Mouse (Mus musculus) Patski (cell line): ENCODE results near the gene Tbp. TPM values are rescaled to one million over a fixed set of nuclear protein-coding genes. Genes with fewer than 3 reads are reported as not detected.

Experiments
- ATAC-seq: fragments of 100-300 bp; one replicate; pipeline ENCODE4 v1.8.0; 2021
- CTCF ChIA-PET: fragments of 350-600 bp; sonication (Branson Sonifier 250); formaldehyde crosslinking; loops from one replicate; lab custom pipeline; 2022; ENCODE audit warnings: inconsistent platforms; lab: Charles Lee
- POLR2A ChIA-PET: fragments of 350-600 bp; sonication (Branson Sonifier 250); formaldehyde crosslinking; loops from one replicate; lab custom pipeline; 2022; ENCODE audit warnings: antibody characterized with exemption, inconsistent platforms; lab: Charles Lee
- DNase-seq: peaks from one replicate; pipeline ENCODE4 v3.0.0-alpha.2; 2011; ENCODE audit warnings: low read depth, low spot score
- H3K27me3 ChIP-seq: fragments of 371-371 bp; one replicate; pipeline ENCODE4 v1.5.1; 2021
- CTCF ChIP-seq: fragments of 100-300 bp; IDR thresholded peaks from one replicate; pipeline ENCODE4 v1.5.1; 2021
- in situ Hi-C: fragments of 300-500 bp; cut with MboI; formaldehyde crosslinking; loops from 3 replicates; pipeline ENCODE4 v1.11.1; 2018; ENCODE audit warnings: low pct_unique_long_range_greater_than_20kb, mixed read lengths
- polyA plus RNA-seq: library from polyadenylated mRNA; unstranded; gene quantifications from one replicate; pipeline ENCODE4 v1.2.3, GENCODE M21; 2021

Tbp gene
- polyA plus RNA-seq = 47.7 TPM

GRCm38 (mm10) chr17:15499656-15500394 is at the start of gene Tbp, which contains the start of gene Psmb1:
Tbp (plus strand) TSS chr17:15499888.
Psmb1 (minus strand) TSS chr17:15499751.
- H3K27me3 ChIP-seq = no peaks in the 10 kb centered on the region
- ChIA-PET POLR2A (interaction anchor here (0.9 kb wide), 1 partner anchor 20 kb away, joined by 4 read pairs; no protein-coding TSS in a partner anchor), CTCF (interaction anchor here (0.9 kb wide), 1 partner anchor 10 kb away, joined by 3 read pairs; no protein-coding TSS in a partner anchor)
- in situ Hi-C loops = no loop called here
- DNase-seq = peak; percentile 82
- no peak for TF ChIP-seq CTCF
- peak; percentile 93 for ATAC-seq

GRCm38 (mm10) chr17:15455203-15455602 is 44.5 kb upstream of the Tbp start:
- POLR2A ChIA-PET = interaction anchor here (0.9 kb wide), 1 partner anchor 67 kb away, joined by 5 read pairs; no protein-coding TSS in a partner anchor
- CTCF ChIA-PET = interaction anchor here (0.9 to 2.1 kb wide), 3 partner anchors 10 to 15 kb away, joined by 4 to 7 read pairs (median 5); no protein-coding TSS in a partner anchor
- in situ Hi-C loops = no loop called here
- no peak for TF ChIP-seq CTCF
- DNase-seq (no peak), ATAC-seq (no peak)
- H3K27me3 ChIP-seq = peaks cover 4% of the 10 kb centered on the region

DNA sequence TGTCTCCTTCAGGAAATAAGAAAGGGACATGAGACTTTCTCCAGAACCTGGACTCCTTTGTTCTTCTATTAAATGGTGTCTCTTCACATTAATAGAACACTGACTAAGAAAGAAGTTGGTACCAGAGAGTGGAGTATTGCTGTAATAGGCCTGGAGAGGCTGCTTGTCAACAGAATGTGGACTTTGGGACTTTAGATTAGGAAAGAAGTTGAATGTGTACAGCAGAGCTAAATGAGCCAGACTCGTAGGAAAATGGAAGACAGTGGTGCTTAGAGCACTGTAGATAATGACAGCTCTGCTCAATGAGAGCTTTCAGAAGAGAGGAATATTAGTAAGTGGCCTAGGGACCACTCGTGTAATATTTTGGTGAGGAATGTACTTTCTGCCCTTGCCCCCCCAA is 43.1 kb upstream of the Tbp start:
- in situ Hi-C loops = no loop called here
- no peak for TF ChIP-seq CTCF
- no peak for ATAC-seq
- no peaks in the 10 kb centered on the region for H3K27me3 ChIP-seq
- POLR2A ChIA-PET = interaction anchor here (0.6 kb wide), 1 partner anchor 27 kb away, joined by 7 read pairs; no protein-coding TSS in a partner anchor
- CTCF ChIA-PET = interaction anchor here (1.3 to 1.5 kb wide), 2 partner anchors 10 to 24 kb away, joined by 4 read pairs; no protein-coding TSS in a partner anchor
- no peak for DNase-seq

- ChIA-PET POLR2A (no interaction called here), CTCF (no interaction called here)
- DNase-seq (no peak), ATAC-seq (no peak)
- in situ Hi-C loops = loop anchor here (5.0 kb wide), 1 partner anchor 37 kb away; no protein-coding TSS in a partner anchor
- TF ChIP-seq CTCF = no peak
- H3K27me3 ChIP-seq = no peaks in the 10 kb centered on the region
These were observed 39.9 kb upstream of the Tbp start for GRCm38 (mm10) chr17:15459761-15460160.

DNA sequence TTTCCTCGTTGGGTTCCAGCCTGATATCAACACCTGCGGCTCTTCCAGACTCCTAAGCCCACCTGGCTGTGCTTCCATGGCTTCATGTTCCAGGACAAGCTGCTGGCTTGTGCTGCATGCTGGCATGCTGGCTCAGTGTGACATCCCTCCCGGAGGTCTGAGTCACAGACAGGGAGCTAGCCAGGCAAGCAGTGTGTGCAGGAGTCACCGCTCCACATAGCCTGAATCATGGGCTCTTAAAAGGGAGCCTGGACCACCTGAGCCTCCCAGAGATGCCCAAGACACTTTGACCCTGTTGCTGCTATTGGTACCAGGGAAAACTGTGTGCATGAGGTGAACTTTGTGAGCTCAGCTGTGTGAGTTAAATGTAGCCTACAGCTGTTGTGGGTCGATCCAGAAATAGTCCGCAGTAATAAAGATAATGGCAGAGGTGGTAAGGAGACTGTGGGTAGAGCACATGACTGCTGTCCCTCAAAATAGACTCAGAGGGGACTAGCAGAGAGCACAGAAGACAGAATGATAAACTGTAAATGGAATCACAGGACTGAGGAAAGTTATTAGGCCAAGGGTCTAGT is 37.7 kb upstream of the Tbp start:
- no peak for TF ChIP-seq CTCF
- DNase-seq = no peak
- CTCF ChIA-PET = no interaction called here
- H3K27me3 ChIP-seq = no peaks in the 10 kb centered on the region
- POLR2A ChIA-PET = no interaction called here
- in situ Hi-C loops = loop anchor here (5.0 kb wide), 1 partner anchor 40 kb away; no protein-coding TSS in a partner anchor
- ATAC-seq = peak; percentile 47

DNA sequence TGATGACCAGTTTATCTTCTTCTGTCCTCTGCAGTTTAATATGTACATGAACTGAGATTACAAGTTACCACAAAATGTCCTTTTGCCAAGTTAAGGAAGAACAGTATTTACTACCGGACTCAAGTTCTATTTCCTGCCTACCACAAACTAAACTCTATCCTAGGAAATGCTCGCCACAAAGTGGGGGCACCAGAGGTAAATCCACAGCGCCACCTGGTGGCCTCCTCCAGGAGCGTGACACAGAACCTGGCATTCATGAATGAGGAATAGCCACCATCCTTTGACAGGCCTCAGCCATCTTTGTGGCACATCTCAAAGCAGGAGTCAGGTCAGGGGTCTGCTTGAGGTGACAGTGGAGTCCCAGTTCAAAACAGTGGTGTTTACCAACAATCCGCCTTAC is 32.0 kb upstream of the Tbp start:
- DNase-seq (peak; percentile 20), ATAC-seq (peak; percentile 78)
- peak; percentile 86 for TF ChIP-seq CTCF
- no peaks in the 10 kb centered on the region for H3K27me3 ChIP-seq
- ChIA-PET CTCF (interaction anchor here (0.9 to 2.4 kb wide), 8 partner anchors 10 to 401 kb away, joined by 3 to 12 read pairs (median 4); no protein-coding TSS in a partner anchor), POLR2A (no interaction called here)
- in situ Hi-C loops = loop anchor here (5.0 kb wide), 1 partner anchor 85 kb away; no protein-coding TSS in a partner anchor

DNA sequence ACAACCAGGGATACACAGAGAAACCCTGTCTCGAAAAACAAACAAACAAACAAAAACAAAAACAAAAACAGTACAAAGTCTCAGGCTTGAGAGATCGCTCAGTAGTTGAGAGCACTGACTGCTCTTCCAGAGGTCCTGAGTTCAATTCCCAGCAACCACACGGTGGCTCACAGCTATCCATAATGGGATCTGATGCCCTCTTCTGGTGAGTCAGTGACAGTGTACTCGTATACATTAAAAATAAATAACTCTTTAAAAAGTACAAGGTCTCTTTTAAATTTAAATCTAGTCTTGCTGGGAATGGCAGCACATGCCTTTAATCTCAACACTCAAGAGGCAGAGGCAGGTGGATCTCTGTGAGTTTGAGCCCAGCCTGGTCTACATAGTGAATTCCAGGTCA is 27.0 kb upstream of the Tbp start:
- peak; percentile 55 for TF ChIP-seq CTCF
- no peak for ATAC-seq
- H3K27me3 ChIP-seq = no peaks in the 10 kb centered on the region
- POLR2A ChIA-PET = no interaction called here
- in situ Hi-C loops = no loop called here
- DNase-seq = no peak
- CTCF ChIA-PET = interaction anchor here (0.9 to 1.8 kb wide), 4 partner anchors 18 to 416 kb away, joined by 3 read pairs; no protein-coding TSS in a partner anchor

- no peak for TF ChIP-seq CTCF
- CTCF ChIA-PET = interaction anchor here (0.8 to 1.1 kb wide), 3 partner anchors 13 to 102 kb away, joined by 3 to 4 read pairs (median 3); no protein-coding TSS in a partner anchor
- ATAC-seq (no peak), DNase-seq (no peak)
- in situ Hi-C loops = no loop called here
- POLR2A ChIA-PET = no interaction called here
- H3K27me3 ChIP-seq = no peaks in the 10 kb centered on the region
These were observed 9.1 kb upstream of the Tbp start for GRCm38 (mm10) chr17:15490542-15490941.

GRCm38 (mm10) chr17:15497882-15498752 is 1.6 kb upstream of the Tbp start:
- peak; percentile 89 for ATAC-seq
- in situ Hi-C loops = no loop called here
- peak; percentile 39 for DNase-seq
- no peak for TF ChIP-seq CTCF
- POLR2A ChIA-PET = no interaction called here
- no peaks in the 10 kb centered on the region for H3K27me3 ChIP-seq
- CTCF ChIA-PET = no interaction called here

- ATAC-seq (no peak), DNase-seq (no peak)
- in situ Hi-C loops = no loop called here
- ChIA-PET CTCF (no interaction called here), POLR2A (interaction anchor here (0.5 kb wide), 1 partner anchor 121 kb away, joined by 7 read pairs; no protein-coding TSS in a partner anchor)
- no peaks in the 10 kb centered on the region for H3K27me3 ChIP-seq
- TF ChIP-seq CTCF = no peak
These were observed 955 bp upstream of the Tbp start for GRCm38 (mm10) chr17:15498753-15499113.
